Mouse (Mus musculus) CD4-positive helper T cell, adult 2 months (primary cell): ENCODE measurements around the gene Pask.
A peak's percentile ranks its signal among the peaks of the same experiment; 100 is the strongest.
"Not testable (repeated sequence)": the region's sequence is repeated elsewhere in the genome, so short reads cannot be mapped to it uniquely, and the experiment has no call there.

Source experiments
- DNase-seq: peaks from one replicate; pipeline ENCODE4 v3.0.0-alpha.2; 2012; ENCODE audit warnings: low read depth, missing footprints, low spot score

The Pask gene

GRCm38 (mm10) chr1:93342648-93343503, at the start of gene Pask, which contains the start of gene Ppp1r7:
Gene Pask, minus strand, starts transcription at chr1:93343482.
Gene Ppp1r7, plus strand, starts transcription at chr1:93342854.
- peak; percentile 96 for DNase-seq

- no peak for DNase-seq
Measured at GRCm38 (mm10) chr1:93388906-93389305, 45.6 kb upstream of the Pask start.

GRCm38 (mm10) chr1:93387198-93387597, 43.9 kb upstream of the Pask start:
- DNase-seq, result no peak

GRCm38 (mm10) chr1:93379117-93379516, 35.8 kb upstream of the Pask start:
- DNase-seq, result no peak

GRCm38 (mm10) chr1:93377307-93377706, 34.0 kb upstream of the Pask start:
- DNase-seq, result no peak

- no peak for DNase-seq
Measured at GRCm38 (mm10) chr1:93373665-93374064, 30.4 kb upstream of the Pask start, which contains the start of gene Ano7. Gene Ano7, plus strand, starts transcription at chr1:93373930.

- no peak for DNase-seq
Measured at GRCm38 (mm10) chr1:93365641-93366040, 22.4 kb upstream of the Pask start.

GRCm38 (mm10) chr1:93362661-93363060, 19.4 kb upstream of the Pask start:
- no peak for DNase-seq

GRCm38 (mm10) chr1:93352724-93353123, 9.4 kb upstream of the Pask start:
- no peak for DNase-seq

GRCm38 (mm10) chr1:93349701-93350100, 6.4 kb upstream of the Pask start:
- no peak for DNase-seq

- no peak for DNase-seq
Measured at GRCm38 (mm10) chr1:93347176-93347575, 3.9 kb upstream of the Pask start.

GRCm38 (mm10) chr1:93343504-93344047, 294 bp upstream of the Pask start:
- peak; percentile 95 for DNase-seq

GRCm38 (mm10) chr1:93334621-93335020, 8.7 kb downstream of the Pask start:
- DNase-seq, result no peak

- no peak for DNase-seq
Measured at GRCm38 (mm10) chr1:93326446-93326845, 16.8 kb downstream of the Pask start.

GRCm38 (mm10) chr1:93323973-93324372, 19.3 kb downstream of the Pask start:
- DNase-seq, result no peak

GRCm38 (mm10) chr1:93305581-93306337, 37.5 kb downstream of the Pask start, which contains the start of gene Mterf4:
Gene Mterf4, minus strand, starts transcription at chr1:93305915.
- DNase-seq, result peak; percentile 86

- no peak for DNase-seq
Measured at GRCm38 (mm10) chr1:93300578-93300977, 42.7 kb downstream of the Pask start.

GRCm38 (mm10) chr1:93299791-93300190, 43.5 kb downstream of the Pask start:
- DNase-seq, result no peak

- not testable (repeated sequence) for DNase-seq
Measured at GRCm38 (mm10) chr1:93294491-93294890, 48.8 kb downstream of the Pask start.

GRCm38 (mm10) chr1:93292006-93292405, 51.3 kb downstream of the Pask start:
- DNase-seq, result no peak

GRCm38 (mm10) chr1:93291591-93291990, 51.7 kb downstream of the Pask start:
- no peak for DNase-seq

- no peak for DNase-seq
Measured at GRCm38 (mm10) chr1:93290956-93291355, 52.3 kb downstream of the Pask start.
